In genomic region chr2:110949679-110950431, GRCm38 (mm10) we compare ENCODE assay signal across 7 mouse cellular contexts. TPM values are rescaled to one million over a fixed set of nuclear protein-coding genes. Genes with fewer than 3 reads are reported as not detected.
A peak's percentile ranks its signal among the peaks of the same experiment; 100 is the strongest.
DNase-seq lines count a peak whose midpoint lies in the region; ATAC-seq lines count a peak whose summit lies in the region.

No protein-coding gene starts in this region.

- peak overlapping the region; percentile 68 for H3K4me2 ChIP-seq in hindbrain, embryonic 13.5 days

- H3K36me3 ChIP-seq in hindbrain, embryonic 13.5 days, result no peaks in the 10 kb centered on the region
- no peaks in the 10 kb centered on the region for H3K36me3 ChIP-seq in limb, embryonic 10.5 days

- peak overlapping the region; percentile 60 for H3K9ac ChIP-seq in hindbrain, embryonic 13.5 days

- WGBS in hindbrain, embryonic 13.5 days, result 8% methylated on average over 20 of the region's 20 CpGs
- 15% methylated on average over 20 of the region's 20 CpGs for WGBS in limb, embryonic 10.5 days

- H3K4me3 ChIP-seq in hindbrain, embryonic 13.5 days, result peak overlapping the region; percentile 37
- H3K4me3 ChIP-seq in limb, embryonic 10.5 days, result peak overlapping the region; percentile 41

- no peak overlapping the region for H3K27ac ChIP-seq in hindbrain, embryonic 13.5 days
- no peak overlapping the region for H3K27ac ChIP-seq in limb, embryonic 10.5 days

- ATAC-seq in frontal cortex, adult (ENCODE audit: low TSS enrichment), result peak; percentile 91
- peak; percentile 96 for ATAC-seq in hindbrain, embryonic 13.5 days (ENCODE audit: low FRiP score)

- DNase-seq in R1 (ENCODE audit: low read depth, low spot score), result peak; percentile 64
- peak; percentile 74 for DNase-seq in cerebellum, adult 8-10 months
- peak; percentile 65 for DNase-seq in limb, embryonic 10.5 days (ENCODE audit: low spot score)
- DNase-seq in retina, embryonic 14.5 days (ENCODE audit: low spot score), result peak; percentile 77
- DNase-seq in natural killer cell, adult 2 months (ENCODE audit: low spot score in 2 of 2), result no peak

- H3K27me3 ChIP-seq in hindbrain, embryonic 13.5 days, result no peaks in the 10 kb centered on the region
- H3K27me3 ChIP-seq in limb, embryonic 10.5 days (ENCODE audit: low read depth, poor library complexity, severe bottlenecking), result no peaks in the 10 kb centered on the region

- peaks cover 11% of the 10 kb centered on the region for H3K4me1 ChIP-seq in hindbrain, embryonic 13.5 days (replicated peaks)
- H3K4me1 ChIP-seq in limb, embryonic 10.5 days, result peaks cover 10% of the 10 kb centered on the region

- no peaks in the 10 kb centered on the region for H3K9me3 ChIP-seq in hindbrain, embryonic 13.5 days
- H3K9me3 ChIP-seq in limb, embryonic 10.5 days (replicated peaks), result no peaks in the 10 kb centered on the region

RNA-seq across cellular contexts. Expression of gene Ano3, which starts 0.9 kb away (rescaled TPM):
- 0.89 and 1.1 TPM in 2 replicates for polyA plus RNA-seq in hindbrain, embryonic 13.5 days (2015; fragmentation: Nextera tagmentation; extraction: Ambion mirVana)
- polyA plus RNA-seq in limb, embryonic 10.5 days (2016; fragmentation: Nextera tagmentation; extraction: Ambion mirVana), result 0.19 and 0.24 TPM in 2 replicates

Comparison
In these comparisons a context has a peak if more than half of its experiments do, and no peak if none do; other contexts are left out.
1. DNase-seq: peak in R1 (single experiment), cerebellum, adult 8-10 months (single experiment), limb, embryonic 10.5 days (single experiment) and retina, embryonic 14.5 days (single experiment); none in natural killer cell, adult 2 months (0 of 2).